Mouse (Mus musculus): ENCODE measurements around the gene Hoxa5. TPM values are rescaled to one million over a fixed set of nuclear protein-coding genes. Genes with fewer than 3 reads are reported as not detected.

Gene Hoxa5
- total and polyA plus RNA-seq, 3 experiments = 0.83 to 4.1 (median 1.5) TPM

GRCm38 (mm10) chr6:52186500-52186899 is 17.9 kb downstream of the Hoxa5 start:
- H3K9me3 ChIP-seq (replicated peaks; ENCODE audit: low read length) = no peaks in the 10 kb centered on the region
- TF ChIP-seq TCF12 (IDR thresholded peaks at IDR 0.05; ENCODE audit: low read depth, low read length) (no peak), ELF1 (IDR thresholded peaks at IDR 0.05; ENCODE audit: low read depth, low read length) (no peak), BHLHE40 (IDR thresholded peaks at IDR 0.05; ENCODE audit: low read depth, low read length) (no peak), JUND (conservative IDR thresholded peaks at IDR 0.05; ENCODE audit: low read depth, low read length) (no peak), USF2 (conservative IDR thresholded peaks at IDR 0.05; ENCODE audit: low read depth, low read length) (no peak), UBTF (IDR thresholded peaks at IDR 0.05; ENCODE audit: low read depth, low read length) (no peak), MEF2A (IDR thresholded peaks at IDR 0.05; ENCODE audit: borderline replicate concordance, low read depth, low read length) (no peak), TBP (conservative IDR thresholded peaks at IDR 0.05; ENCODE audit: low read depth, low read length) (no peak), POLR2A (IDR thresholded peaks at IDR 0.05; ENCODE audit: low read depth, low read length) (no peak), ETS1 (conservative IDR thresholded peaks at IDR 0.05; ENCODE audit: low read depth, low read length) (no peak), MXI1 (IDR thresholded peaks at IDR 0.05; ENCODE audit: low read depth, low read length) (no peak), HCFC1 (IDR thresholded peaks at IDR 0.05; ENCODE audit: low read depth, low read length) (no peak), USF1 (IDR thresholded peaks at IDR 0.05; ENCODE audit: low read depth, low read length) (no peak), E2F4 (IDR thresholded peaks at IDR 0.05; ENCODE audit: insufficient replicate concordance, low read depth, low read length) (no peak), GABPA (IDR thresholded peaks at IDR 0.05; ENCODE audit: insufficient replicate concordance, low read depth, low read length) (no peak), MAX (IDR thresholded peaks at IDR 0.05; ENCODE audit: low read length) (no peak), ZMIZ1 (IDR thresholded peaks at IDR 0.05; ENCODE audit: low read depth, low read length) (no peak), ZNF384 (IDR thresholded peaks at IDR 0.05; ENCODE audit: low read depth, low read length) (no peak)
- H3K9ac ChIP-seq (ENCODE audit: insufficient read depth, low read depth) = no peak overlapping the region
- H3K4me2 ChIP-seq (ENCODE audit: insufficient read depth, low read depth, poor library complexity, severe bottlenecking) = no peak overlapping the region
- dilution Hi-C loops (cut with MboI; ENCODE audit: extremely low pct_ligation_motif_present, extremely low pct_unique_long_range_greater_than_20kb, low sequenced_read_pairs) = no loop called here
- H3K27ac ChIP-seq (ENCODE audit: insufficient read depth, low read depth) = no peak overlapping the region
- no peaks in the 10 kb centered on the region for H3K79me2 ChIP-seq (replicated peaks; ENCODE audit: control insufficient read depth, extremely low read depth, insufficient read depth, poor library complexity, severe bottlenecking)
- H3K4me1 ChIP-seq (ENCODE audit: control insufficient read depth in 1 of 2, insufficient read depth in 2 of 2) = no peaks in the 10 kb centered on the region
- H3K36me3 ChIP-seq (replicated peaks in 1 of 2; ENCODE audit: control insufficient read depth in 1 of 2, insufficient read depth in 1 of 2, low read length in 1 of 2) = peaks cover 0 to 2% of the 10 kb centered on the region in 2 experiments
- H3K27me3 ChIP-seq (replicated peaks) = no peaks in the 10 kb centered on the region
- no peak for DNase-seq (ENCODE audit: extremely low read depth)
- H3K4me3 ChIP-seq (replicated peaks in 1 of 3; ENCODE audit: low read depth in 2 of 3, low read length in 2 of 3, poor library complexity in 1 of 3) = no peak overlapping the region
- in situ Hi-C loops (cut with MboI; ENCODE audit: low pct_ligation_motif_present, low pct_unique_long_range_greater_than_20kb, low sequenced_read_pairs) = no loop called here

DNA sequence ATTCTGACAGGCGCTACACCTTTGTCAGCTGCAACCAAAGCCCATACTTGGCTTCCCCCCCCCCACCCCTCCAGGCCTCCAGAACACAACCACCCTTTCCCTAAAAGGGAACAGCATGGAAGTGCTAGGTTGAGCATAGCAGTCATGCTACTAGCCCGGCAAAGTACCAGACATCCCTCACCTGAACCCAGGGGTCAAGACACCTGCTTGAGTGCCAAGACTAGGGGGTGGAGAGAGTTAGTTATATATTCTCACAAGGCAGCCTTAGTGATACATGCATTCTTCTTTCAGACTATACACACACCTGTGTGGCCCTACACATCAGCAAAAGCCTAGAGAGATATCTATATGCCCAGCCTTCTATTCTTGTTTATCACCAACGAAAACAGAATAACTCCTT is 18.6 kb downstream of the Hoxa5 start:
- no peaks in the 10 kb centered on the region for H3K27me3 ChIP-seq (replicated peaks)

More for the DNA sequence above, 18.6 kb downstream of the Hoxa5 start:
- Histone ChIP-seq H3K79me2 (replicated peaks; ENCODE audit: control insufficient read depth, extremely low read depth, insufficient read depth, poor library complexity, severe bottlenecking) (no peaks in the 10 kb centered on the region), H3K9ac (ENCODE audit: insufficient read depth, low read depth) (no peak overlapping the region), H3K4me2 (ENCODE audit: insufficient read depth, low read depth, poor library complexity, severe bottlenecking) (no peak overlapping the region), H3K27ac (ENCODE audit: insufficient read depth, low read depth) (no peak overlapping the region), H3K4me3 (replicated peaks in 1 of 3; ENCODE audit: low read depth in 2 of 3, low read length in 2 of 3, poor library complexity in 1 of 3) (no peak overlapping the region), H3K36me3 (replicated peaks in 1 of 2; ENCODE audit: control insufficient read depth in 1 of 2, insufficient read depth in 1 of 2, low read length in 1 of 2) (peaks cover 0 to 2% of the 10 kb centered on the region in 2 experiments), H3K9me3 (replicated peaks; ENCODE audit: low read length) (no peaks in the 10 kb centered on the region), H3K4me1 (ENCODE audit: control insufficient read depth in 1 of 2, insufficient read depth in 2 of 2) (no peaks in the 10 kb centered on the region)
- no peak for TF ChIP-seq GABPA (IDR thresholded peaks at IDR 0.05; ENCODE audit: insufficient replicate concordance, low read depth, low read length)
- TF ChIP-seq IRF4 (IDR thresholded peaks at IDR 0.05; ENCODE audit: low read depth, low read length) = no peak
- TF ChIP-seq ZC3H11A (IDR thresholded peaks at IDR 0.05; ENCODE audit: low read depth, low read length) = no peak
- TF ChIP-seq NRF1 (IDR thresholded peaks at IDR 0.05; ENCODE audit: low read depth, low read length) = no peak
- TF ChIP-seq MEF2A (IDR thresholded peaks at IDR 0.05; ENCODE audit: borderline replicate concordance, low read depth, low read length) = no peak
- TF ChIP-seq TCF12 (IDR thresholded peaks at IDR 0.05; ENCODE audit: low read depth, low read length) = no peak
- in situ Hi-C loops (cut with MboI; ENCODE audit: low pct_ligation_motif_present, low pct_unique_long_range_greater_than_20kb, low sequenced_read_pairs) (no loop called here), dilution Hi-C loops (cut with MboI; ENCODE audit: extremely low pct_ligation_motif_present, extremely low pct_unique_long_range_greater_than_20kb, low sequenced_read_pairs) (no loop called here)
- DNase-seq (ENCODE audit: extremely low read depth) = no peak
